Mouse (Mus musculus) gastrocnemius, postnatal 10 days (tissue): ENCODE data around the gene Nfic. TPM values are rescaled to one million over a fixed set of nuclear protein-coding genes. Genes with fewer than 3 reads are reported as not detected.
"Not testable (repeated sequence)": the region's sequence is repeated elsewhere in the genome, so short reads cannot be mapped to it uniquely, and the experiment has no call there.

Experiments
- DNase-seq: peaks from one replicate; pipeline ENCODE4 v3.0.0; 2021; ENCODE audit warnings: mixed read lengths
- total RNA-seq, 2 experiments: library from RNA; stranded (reverse); gene quantifications; 2 replicates each; pipeline ENCODE4 v1.2.3; 2021

Nfic gene
- total RNA-seq, 2 experiments from 2014 or later, result 329 to 332 TPM

DNA sequence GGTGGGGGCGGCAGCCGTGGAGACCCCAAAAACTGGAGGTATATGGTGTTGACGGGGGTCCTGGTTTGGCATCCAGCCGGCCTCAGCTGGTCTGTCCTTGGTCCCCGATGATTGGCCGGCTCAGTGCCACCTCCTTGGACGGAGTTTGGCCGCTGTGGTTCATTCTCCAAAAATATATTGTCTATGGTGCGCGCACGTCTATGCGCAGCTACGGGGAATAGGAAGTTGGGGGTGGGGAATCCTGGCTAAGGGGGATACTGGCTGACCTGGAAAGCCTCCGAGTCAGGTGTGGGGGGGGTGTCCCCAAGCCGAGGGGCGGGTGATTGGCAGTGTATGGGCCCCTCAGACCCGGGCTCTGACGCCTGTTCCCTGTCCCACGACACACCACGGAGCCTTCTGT lies 5.0 kb upstream of the Nfic start:
- DNase-seq, result peak; percentile 6

DNA sequence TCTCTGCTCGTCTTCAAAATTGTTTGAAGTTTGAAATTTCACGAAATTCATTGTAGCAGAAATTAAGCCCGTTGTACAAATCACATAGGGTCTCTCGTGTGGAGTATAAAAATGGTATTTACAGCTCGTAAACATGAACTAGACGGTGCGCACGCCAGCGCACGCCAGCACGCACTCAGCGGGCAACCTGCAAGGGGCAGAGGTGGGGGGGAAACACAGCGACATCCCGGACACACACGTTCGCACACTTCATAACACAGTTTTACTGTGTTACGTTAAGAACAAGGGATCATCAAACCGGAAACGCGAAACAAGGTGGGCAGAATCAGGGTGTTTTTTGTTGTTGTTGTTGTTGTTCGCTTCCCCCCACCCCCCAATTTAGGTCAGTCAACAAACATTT lies 4.0 kb upstream of the Nfic start:
- DNase-seq, result no peak

DNA sequence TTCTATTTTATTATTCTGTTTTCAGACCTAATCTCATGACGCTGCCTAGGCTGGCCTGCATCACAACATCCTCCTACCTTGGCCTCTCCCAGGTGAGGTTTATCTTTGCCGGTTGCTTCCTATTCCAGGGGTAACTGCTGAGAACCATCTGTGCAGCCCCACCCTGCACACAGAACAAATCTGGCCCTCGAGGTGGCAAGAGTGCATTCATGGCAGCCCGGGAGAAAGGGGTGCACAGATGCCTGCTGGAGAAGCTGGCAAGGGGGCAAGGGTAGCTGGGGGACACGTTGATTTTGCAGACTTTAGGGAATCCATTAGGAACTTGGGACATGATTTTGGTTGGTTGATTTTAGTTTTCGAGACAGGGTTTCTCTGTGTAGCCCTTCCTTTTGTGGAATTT lies 2.8 kb upstream of the Nfic start:
- DNase-seq, result no peak

DNA sequence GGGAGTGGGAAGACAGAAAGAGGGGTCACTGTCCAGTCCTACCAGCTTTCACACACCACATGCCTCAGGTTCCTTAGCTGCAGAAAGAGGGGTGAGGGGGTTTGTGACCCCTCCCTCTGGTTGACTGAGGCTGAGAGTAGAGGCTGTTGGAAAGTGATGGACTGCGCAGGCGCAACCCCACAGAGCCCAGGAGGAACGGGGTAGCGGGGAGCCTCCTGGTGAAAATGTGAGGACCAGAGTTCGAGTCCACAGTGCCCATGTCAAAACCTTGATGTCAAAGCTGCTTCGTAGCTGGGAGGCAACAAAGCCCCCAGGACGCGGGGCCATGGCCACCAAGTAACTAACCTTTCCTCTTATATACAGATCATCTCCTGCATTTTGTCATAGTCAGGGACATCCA lies 2.2 kb upstream of the Nfic start:
- DNase-seq, result peak; percentile 1

DNA sequence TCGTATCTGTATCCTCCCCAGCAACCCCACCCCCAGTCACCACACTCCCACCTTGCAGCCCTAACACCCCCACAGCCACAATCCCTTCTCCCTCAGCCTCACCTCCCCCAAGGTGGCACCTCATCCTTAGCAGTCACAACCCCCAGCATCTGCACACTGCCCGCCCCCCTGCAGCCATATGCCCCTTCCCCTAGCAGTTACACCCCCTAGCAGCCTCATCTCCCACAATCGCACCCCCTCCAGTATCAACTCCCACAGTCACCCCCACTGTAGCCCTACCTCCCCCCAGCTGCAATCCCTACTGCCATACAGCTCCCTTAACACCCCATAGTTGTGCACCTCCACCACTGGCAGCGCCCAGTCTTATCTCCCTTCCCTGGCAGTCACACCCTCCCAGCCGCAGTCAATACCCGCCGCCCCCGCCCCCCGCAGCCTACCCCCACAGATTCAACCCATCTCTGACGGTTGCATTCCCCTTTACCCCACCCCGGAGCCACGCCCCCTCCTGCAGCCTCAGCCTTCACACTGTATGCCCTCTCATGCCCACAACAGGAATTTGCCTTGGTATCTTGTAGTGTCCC lies 1.6 kb upstream of the Nfic start:
- DNase-seq, result peak; percentile 3

DNA sequence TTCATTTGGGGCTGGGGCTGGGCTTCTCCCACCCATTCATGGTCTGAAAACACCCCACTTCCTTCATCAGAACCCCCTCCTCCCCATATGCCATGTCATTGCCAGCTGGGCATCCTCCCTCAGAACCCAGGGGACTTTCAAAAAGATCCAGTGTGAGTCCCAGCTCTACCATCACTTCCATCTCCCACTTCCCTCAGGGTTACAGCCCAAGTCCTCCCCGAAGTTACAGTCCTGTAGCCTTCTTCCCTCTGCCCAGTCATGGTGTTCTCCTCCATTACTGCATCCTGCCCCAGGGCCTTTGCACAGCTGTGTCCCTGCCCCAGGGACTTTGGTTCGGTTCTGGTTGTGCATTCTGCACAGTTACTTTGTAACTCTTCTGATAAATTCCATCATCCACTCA lies 1.3 kb downstream of the Nfic start:
- peak; percentile 2 for DNase-seq

DNA sequence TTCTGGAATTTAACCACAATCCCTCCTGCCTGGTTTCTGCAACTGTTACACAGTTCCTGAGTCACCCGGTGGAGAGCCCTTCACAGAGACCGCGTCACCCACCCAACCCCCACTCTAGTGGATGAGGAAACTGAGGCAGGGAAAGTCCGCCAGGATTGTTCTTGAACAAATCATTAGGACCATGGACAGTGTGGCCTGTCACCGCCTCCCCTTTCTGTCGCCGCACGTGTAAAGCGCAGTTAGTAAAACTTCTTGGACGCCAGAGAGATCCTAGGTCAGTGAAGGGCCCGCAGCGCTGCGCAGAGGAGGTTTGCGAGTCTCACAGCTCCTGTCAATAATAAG lies 2.5 kb downstream of the Nfic start:
- peak; percentile 7 for DNase-seq

DNA sequence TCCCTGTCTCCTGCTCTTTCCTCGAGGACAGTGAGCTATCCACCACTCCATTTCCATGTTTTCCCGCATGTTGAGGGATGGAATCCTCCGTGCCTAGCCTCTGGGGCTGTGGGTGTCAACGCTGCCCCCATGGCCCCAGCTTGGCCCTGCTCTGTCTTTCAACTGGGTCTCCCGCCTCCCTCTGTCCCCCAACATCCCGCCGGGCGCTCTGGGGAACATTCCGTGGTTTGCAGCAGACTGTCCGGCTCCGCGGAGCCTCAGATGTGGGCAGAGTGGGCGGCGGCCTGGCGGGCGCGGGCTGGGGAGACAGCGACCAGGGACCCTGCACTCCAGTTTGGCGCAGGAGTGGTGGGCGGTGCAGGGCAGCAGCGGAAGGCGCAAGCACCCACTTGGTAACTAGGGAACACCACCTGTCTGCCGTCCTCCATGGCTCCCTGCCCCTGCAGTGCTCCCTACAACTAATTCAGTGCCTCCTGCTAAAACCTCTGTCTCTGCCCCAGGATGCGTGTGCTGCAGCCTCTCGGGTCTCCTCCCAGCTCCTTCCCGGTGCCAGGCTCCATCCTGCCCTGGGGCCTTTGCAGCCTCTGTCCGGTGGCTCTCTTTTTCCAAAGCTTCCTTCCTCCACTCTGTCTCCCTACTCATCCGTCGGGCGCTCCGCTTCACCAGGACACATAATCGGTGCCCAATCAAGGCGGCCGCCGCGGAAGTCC lies 3.0 kb downstream of the Nfic start:
- peak; percentile 11 for DNase-seq

DNA sequence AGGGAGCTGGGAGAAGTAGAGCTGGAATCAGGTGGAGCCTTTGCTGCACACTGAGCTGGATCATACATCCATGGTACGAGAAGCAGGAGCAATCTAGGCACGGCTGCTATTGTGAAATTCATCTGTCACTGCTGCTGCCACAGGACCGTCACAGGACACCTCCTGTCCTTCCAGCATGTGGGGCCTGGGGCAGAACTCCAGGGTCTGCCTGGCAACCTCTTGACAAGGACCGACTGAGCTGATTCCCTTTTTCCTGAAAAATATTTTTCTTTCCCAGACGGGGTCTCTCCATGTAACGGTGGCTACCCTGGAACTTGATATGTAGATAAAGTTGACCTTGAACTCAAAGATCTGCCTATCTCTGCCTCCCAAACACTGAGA lies 4.1 kb downstream of the Nfic start:
- no peak for DNase-seq

DNA sequence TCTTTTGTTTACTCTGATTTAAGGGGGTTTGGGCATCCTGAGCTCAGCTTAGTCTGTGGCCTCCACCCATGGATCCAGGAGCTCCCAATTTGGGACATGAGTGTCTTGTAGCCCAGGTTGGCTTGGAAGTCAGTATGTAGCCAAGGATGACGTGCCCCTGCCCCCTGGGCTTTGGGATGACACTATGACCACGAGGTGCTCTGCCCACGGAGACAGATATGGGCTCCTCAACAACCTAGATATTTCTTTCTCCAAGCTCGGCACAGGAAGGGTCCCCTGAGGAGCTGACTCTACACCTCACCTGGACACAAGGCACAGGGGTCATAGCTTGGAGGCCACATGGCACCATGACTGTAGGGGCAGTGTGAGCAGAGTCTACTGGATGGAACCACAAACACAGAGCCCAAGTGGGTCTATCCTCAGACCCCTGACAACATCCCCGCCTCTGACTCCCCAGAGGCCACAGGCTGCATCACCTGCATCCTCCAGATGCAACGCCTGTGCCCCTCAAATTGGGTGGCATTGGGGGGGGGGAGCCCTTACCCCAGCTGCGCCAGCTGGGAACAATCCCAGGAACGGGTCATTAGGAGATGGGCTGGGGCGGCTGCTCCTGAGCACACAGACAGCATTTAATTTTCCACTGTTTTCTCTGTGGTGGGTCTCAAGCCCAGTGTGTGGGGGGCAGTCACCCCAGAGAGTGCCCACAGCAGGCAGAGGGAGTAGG lies 4.6 kb downstream of the Nfic start:
- peak; percentile 4 for DNase-seq

DNA sequence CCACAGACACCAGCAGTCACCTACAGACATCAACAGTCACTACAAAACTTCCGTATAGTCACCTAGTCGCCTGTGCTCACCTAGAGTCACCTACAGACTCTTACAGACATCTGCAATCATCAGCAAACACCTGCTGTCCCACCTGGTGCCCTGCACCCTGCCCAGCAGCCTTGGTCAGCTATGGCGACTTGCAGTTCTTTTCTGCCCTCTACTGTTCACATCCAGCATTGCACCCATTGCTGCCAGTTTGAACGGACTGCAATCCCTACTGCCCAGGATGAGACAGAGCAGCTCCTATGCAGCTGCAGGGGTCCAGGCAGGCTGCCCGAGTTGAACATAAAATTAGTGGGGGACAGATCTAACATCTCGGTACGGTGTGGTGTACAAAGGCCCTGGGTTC lies 5.3 kb downstream of the Nfic start:
- peak; percentile 87 for DNase-seq

DNA sequence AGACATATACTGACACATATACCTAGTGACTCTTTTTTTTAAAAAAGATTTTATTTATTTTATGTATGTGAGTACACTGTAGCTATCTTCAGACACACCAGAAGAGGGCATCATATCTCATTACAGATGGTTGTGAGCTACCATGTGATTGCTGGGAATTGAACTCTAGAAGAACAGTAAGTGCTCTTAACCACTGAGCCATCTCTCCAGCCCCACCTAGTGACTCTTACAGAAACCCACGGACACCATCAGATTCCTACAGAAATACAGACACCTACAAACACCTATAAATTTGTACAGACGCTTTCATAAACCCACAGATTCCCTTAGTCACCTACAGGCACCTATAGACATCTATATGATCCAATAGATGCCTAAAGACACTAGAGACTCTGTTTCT lies 9.9 kb downstream of the Nfic start:
- DNase-seq, result not testable (repeated sequence)

DNA sequence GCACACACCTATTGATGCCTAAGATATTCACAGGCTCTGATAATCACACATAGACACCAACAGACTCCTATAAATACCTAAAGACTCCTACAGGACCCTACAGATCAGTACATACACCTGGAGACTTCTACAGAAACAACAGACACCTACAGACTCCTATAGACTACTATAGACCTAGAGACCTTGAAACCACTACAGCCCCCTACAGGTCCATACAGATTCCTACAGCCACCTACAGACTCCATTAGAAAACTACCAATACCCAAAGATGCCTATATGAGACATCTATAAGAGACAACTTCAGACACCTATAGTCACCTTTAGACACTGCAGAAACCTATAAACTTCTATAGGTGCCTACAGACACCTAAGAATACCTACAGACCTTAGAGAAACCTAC lies 14.4 kb downstream of the Nfic start:
- no peak for DNase-seq

DNA sequence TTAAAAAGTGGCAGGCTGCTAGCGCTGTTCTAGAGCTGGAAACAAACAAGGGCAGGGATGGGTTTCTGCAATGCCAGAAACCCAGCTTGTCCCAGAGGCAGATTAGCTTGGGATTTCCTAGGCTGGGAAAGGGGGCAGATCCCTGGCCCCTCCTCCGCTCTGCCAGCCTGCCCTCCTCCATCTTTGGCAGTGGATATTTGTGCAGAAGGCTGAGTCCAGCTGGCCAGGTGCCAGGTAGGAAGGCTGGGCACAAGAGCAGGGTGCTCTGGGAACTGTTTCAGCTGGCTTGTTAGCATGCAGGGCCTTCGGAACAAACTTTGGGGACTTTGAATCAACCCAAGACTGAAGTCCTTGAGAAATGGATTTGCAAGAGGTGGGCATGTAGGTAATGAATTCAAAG lies 20.0 kb downstream of the Nfic start:
- peak; percentile 85 for DNase-seq

DNA sequence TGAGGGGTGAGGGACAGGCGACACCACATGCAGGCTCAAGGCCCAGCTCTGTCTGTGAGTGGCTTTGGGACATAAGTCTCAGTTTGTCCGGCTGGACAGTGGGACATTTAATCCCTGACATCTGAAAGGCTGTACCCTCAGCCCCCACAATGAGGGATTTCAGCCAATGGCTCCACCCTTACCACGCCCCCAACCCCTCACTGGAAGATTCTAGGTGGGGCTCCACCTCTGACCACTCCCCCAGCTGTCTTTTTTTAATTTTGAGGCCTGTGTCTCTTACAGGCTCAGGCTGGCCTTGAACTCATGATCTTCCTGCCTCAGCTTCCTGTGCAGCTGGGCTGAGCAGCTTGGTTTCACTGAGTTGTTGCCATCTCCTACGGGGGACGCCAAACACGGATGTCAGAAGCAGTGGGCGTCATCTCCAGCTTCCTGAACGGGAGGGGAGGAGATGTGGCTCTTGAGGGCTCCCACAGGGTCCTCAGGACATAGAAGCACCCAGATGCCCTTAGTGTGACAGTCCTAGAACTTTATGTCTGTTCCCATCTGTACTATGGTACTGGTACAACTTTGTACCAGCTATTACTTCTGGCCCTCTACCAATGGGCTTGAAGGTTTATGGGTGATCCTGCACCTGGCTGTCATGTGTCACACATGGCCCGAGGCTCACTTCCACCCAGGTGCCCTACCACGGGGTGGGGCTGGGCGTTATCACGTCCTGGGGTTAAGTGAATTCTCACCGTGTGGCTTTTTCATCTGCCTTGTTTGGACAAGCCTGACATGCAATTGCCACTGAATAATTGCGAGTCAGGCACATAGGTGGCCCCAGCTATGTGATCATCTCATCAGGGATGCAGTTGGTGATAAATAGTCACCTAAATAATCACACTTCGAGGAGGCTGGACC lies 20.8 kb downstream of the Nfic start:
- DNase-seq, result no peak

DNA sequence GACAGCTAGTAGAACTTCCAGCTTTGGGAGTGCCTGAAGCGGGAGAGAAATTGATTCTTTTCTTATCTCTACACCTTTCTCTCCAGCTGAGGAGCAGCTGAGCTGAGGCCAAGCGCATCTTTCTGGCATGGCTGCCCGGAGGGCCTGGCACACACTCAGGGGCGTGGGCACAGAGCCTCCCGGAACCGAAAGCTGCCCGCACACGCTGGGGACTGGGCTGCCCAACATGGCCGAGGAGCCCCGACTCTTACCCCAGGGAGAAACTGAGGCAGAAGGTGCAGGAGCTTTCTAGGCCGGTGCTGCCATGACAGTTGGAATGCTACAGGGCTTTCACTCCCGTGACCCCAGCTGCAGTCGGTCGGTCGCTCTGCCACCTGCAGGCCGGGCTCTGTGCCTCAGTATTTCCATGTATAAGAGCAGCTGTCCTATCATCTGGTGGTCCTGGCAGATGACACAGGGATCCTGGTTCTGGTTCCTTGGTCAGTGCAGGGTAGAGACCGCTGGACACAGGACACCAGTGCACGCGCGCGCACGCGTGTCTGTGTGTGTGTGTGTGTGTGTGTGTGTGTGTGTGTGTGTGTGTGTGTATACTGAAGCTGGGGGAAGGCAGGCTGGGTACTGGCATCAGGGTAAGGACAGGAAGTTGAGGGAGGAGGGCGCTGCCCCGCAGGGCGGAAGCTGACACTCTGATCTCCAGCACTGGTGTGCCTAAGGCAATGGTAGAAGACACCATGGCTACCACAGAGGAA lies 21.7 kb downstream of the Nfic start:
- DNase-seq, result peak; percentile 49

DNA sequence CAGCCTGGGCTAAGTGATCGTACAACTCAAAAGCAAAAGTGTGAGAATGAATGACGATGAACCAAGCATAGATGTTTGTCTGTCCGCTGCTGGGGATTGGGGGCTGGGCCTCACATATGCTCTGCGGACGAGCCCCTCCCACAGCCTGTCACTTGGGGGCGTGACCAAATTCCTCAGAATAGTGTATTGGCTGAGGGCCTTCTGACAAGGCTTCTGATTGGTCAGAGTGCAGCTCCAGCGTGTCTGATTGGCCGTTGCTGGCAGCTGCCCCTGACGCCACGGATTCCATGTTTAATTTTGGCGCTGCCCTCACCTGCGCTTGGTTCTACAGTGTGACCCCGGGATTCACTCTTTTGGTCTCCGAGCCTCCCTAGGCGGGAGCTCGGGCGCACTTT lies 22.6 kb downstream of the Nfic start:
- peak; percentile 88 for DNase-seq

DNA sequence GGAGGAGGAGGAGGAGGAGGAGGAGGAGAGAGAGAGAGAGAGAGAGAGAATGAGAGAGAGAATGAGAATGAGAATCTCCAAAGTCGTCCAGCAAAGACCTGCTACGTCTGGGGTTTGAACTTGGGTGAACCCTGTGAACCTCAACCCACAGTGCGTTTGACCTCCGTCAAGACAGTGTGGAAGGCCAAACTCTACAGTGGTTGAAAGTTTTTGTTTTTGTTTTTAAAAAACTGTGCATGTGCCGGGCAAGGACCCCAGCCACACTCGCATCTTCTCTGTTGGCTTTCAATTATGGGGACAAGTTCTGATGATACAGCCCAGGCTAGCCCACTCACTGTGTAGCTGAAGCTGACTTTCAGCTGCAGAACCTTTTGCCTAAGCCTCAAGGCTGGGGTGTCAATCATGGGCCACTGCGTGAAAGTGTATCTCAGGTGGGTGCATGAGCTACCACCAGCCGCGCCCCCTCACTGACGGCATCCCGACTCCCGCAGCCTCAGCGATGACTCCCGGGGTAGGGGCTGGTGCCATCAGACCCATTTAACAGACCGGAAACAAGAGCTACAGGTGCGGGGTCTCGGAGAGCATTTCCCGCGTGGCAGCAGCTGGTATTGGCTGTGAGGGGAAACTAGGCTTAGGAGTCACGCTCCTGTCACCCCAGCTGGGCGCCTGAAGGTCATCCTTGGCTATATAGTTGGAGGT lies 23.1 kb downstream of the Nfic start:
- DNase-seq, result peak; percentile 28

DNA sequence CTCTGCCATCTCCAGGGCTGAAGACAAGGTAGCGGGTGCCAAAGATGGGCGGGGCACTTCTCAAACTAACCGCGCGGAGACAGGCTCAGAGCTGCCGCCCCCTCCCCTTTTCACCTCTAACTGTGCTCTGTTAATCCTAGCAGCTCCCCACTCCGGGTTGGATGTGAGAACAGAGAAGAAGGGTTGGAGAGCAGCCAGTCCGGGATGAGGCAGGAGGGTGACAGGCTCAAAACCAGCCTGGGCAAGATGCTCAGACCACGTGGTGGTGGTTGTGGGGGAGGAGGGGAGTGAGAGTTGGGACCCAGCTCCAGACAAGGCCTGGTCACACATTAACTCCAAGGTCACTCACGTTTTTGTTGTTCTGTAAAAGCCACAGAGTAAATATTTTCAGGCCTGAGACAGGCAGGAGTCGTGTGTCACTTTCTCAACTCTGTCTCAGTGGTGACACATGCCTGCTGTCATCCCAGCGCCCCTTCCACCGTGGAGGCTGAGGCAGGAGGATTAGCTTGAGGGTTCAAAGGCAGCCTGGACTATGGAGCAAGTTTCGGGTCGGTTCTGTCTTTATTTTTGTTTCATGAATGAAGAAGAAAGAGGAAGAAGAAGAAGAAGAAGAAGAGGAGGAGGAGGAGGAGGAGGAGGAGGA lies 23.8 kb downstream of the Nfic start:
- peak; percentile 36 for DNase-seq

DNA sequence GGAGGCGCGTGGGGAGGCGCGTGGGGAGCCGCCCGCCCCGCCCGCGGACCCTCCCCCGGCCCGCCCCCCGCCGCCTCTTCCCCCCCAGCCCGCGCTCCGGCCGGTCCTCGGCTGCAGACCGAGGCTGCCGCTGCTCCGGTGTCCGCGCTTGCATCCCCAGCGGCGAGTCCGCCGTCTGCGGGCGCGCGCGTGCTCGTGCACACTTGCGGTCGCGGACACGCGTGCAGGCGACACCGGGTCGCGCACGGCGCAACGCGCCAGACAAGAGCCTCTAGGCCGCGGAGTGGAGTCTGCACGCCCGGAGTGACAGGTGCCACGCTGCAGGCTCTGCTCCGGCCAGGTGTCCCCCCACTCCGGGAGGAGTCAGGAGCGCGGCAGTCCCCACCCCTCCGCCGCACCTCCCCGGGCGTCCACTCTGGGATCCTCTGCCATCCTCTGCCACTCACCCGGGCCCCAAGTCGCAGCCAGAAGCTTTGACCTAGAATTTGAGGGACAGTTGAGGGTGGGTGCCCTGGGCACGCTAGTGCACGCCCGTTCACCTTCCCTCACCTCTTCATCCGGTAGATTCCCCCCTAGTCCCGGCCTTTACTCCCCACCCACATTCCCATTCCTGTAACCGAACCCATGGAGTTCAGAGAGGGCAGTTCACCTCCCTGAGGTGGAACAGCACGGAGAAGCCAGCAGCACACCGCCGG lies 24.5 kb downstream of the Nfic start:
- peak; percentile 69 for DNase-seq
